Mouse (Mus musculus): Measurements from ENCODE around the gene Ctnnd2. TPM values are rescaled to one million over a fixed set of nuclear protein-coding genes. Genes with fewer than 3 reads are reported as not detected.

Gene Ctnnd2
- total RNA-seq, 2 experiments from 2014 or later, result 0.31 to 0.41 TPM

GRCm38 (mm10) chr15:31004468-31004867 is 832.1 kb downstream of the Ctnnd2 start:
- DNase-seq, result no peak

GRCm38 (mm10) chr15:31004976-31005375 is 832.6 kb downstream of the Ctnnd2 start:
- no peak for DNase-seq

- DNase-seq, result no peak
These were observed 833.8 kb downstream of the Ctnnd2 start for GRCm38 (mm10) chr15:31006050-31006824.

GRCm38 (mm10) chr15:31006825-31007157 is 834.4 kb downstream of the Ctnnd2 start:
- DNase-seq, result no peak

- DNase-seq, result no peak
These were observed 836.2 kb downstream of the Ctnnd2 start for GRCm38 (mm10) chr15:31008594-31008993.

- no peak for DNase-seq
These were observed 848.4 kb downstream of the Ctnnd2 start for GRCm38 (mm10) chr15:31020769-31021168.

GRCm38 (mm10) chr15:31022012-31022411 is 849.6 kb downstream of the Ctnnd2 start:
- DNase-seq, result no peak

GRCm38 (mm10) chr15:31022497-31022896 is 850.1 kb downstream of the Ctnnd2 start:
- no peak for DNase-seq

GRCm38 (mm10) chr15:31023766-31024165 is 851.4 kb downstream of the Ctnnd2 start:
- no peak for DNase-seq

- DNase-seq, result no peak
These were observed 855.2 kb downstream of the Ctnnd2 start for GRCm38 (mm10) chr15:31027448-31028230.

GRCm38 (mm10) chr15:31044983-31045382 is 872.6 kb downstream of the Ctnnd2 start:
- DNase-seq, result no peak

GRCm38 (mm10) chr15:31051496-31051895 is 879.1 kb downstream of the Ctnnd2 start:
- DNase-seq, result no peak

- no peak for DNase-seq
These were observed 883.8 kb downstream of the Ctnnd2 start for GRCm38 (mm10) chr15:31056145-31056544.

- no peak for DNase-seq
These were observed 885.9 kb downstream of the Ctnnd2 start for GRCm38 (mm10) chr15:31058315-31058714.

- DNase-seq, result no peak
These were observed 891.3 kb downstream of the Ctnnd2 start for GRCm38 (mm10) chr15:31063734-31064133.

- DNase-seq, result no peak
These were observed 895.7 kb downstream of the Ctnnd2 start for GRCm38 (mm10) chr15:31068127-31068526.

GRCm38 (mm10) chr15:31070311-31070710 is 897.9 kb downstream of the Ctnnd2 start:
- DNase-seq, result no peak
